Mouse (Mus musculus): ENCODE measurements around the gene Gng2. TPM values are rescaled to one million over a fixed set of nuclear protein-coding genes. Genes with fewer than 3 reads are reported as not detected.

Gng2 gene
- polyA plus RNA-seq, 1 experiment from 2014 or later: 95.7 TPM

DNA sequence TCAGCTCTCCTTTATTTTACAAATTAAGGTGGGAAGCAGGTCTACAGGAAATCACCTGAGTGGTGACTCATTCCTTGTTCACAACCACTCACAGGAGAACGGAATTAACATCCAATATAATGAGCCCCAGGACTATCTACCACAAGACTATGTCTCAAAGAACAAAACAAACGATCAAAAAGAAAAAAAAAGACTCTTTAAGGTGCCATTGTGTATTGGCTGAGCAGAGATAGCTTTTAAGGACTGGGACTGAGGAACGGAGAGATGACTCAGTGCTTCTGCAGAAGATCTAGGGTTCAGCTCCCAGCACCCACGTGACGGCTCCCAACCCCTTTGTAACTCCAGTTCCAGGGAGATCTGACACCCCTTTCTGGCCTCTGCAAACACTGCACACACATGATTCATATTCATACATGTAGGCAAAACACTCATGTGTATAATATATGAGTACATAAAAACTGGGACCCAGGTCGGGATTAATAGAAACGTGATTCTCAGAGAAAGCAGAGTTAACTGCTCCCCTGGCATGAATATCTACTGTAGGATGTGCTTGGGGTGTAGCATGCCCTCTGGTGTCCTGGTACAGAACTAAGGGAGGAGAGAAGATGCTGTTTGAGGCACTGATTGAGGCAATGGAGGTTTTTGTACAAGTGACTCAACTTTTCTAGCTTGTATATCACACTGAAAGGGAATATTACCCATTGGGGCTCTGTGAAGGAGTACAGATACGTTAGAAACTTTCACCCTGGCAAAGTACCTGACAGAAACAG, 115.9 kb downstream of the Gng2 start:
- Histone ChIP-seq H3K36me3 (ENCODE audit: insufficient read depth) (no peaks in the 10 kb centered on the region), H3K9ac (no peak overlapping the region), H3K27ac (ENCODE audit: low read depth) (no peak overlapping the region), H3K4me3 (ENCODE audit: low read depth, low read length) (no peak overlapping the region), H3K9me3 (ENCODE audit: low read depth, low read length) (no peaks in the 10 kb centered on the region), H3K4me2 (no peak overlapping the region), H3K27me3 (ENCODE audit: insufficient read depth, low read length) (no peaks in the 10 kb centered on the region), H3K4me1 (ENCODE audit: insufficient read depth) (no peaks in the 10 kb centered on the region)
- DNase-seq (no peak), ATAC-seq (ENCODE audit: insufficient read depth) (no peak)
- 80% methylated on average over 8 of the region's 8 CpGs for WGBS
- TF ChIP-seq CTCF (IDR thresholded peaks at IDR 0.05; ENCODE audit: low read depth): 0 out of 2 replicates have a peak, but pooled peaks have one; percentile 10

DNA sequence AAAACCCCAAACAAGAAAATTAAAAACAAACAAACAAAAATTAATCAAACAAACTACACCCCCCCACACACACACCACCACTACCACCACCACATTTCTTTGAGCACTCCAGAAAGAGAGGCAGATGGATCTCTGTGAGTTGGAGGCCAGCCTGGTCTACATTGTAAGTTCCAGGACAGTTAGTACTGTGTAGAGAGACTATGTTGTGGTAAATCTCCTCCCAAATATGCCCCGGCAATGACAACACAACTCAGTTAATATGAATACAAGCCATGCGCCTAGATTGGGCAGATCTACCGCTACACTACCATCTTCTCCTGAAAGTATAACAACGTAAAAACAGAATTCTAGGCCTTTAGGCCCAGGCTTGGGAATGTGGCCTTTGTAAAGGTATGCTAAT, 117.1 kb downstream of the Gng2 start:
- Histone ChIP-seq H3K9me3 (ENCODE audit: low read depth, low read length) (no peaks in the 10 kb centered on the region), H3K4me2 (no peak overlapping the region), H3K9ac (no peak overlapping the region), H3K4me3 (ENCODE audit: low read depth, low read length) (no peak overlapping the region), H3K4me1 (ENCODE audit: insufficient read depth) (no peaks in the 10 kb centered on the region), H3K27me3 (ENCODE audit: insufficient read depth, low read length) (no peaks in the 10 kb centered on the region), H3K36me3 (ENCODE audit: insufficient read depth) (no peaks in the 10 kb centered on the region), H3K27ac (ENCODE audit: low read depth) (no peak overlapping the region)
- WGBS: 91% methylated on average over 4 of the region's 4 CpGs
- TF ChIP-seq CTCF (IDR thresholded peaks at IDR 0.05; ENCODE audit: low read depth): no peak
- ATAC-seq (ENCODE audit: insufficient read depth) (no peak), DNase-seq (no peak)

DNA sequence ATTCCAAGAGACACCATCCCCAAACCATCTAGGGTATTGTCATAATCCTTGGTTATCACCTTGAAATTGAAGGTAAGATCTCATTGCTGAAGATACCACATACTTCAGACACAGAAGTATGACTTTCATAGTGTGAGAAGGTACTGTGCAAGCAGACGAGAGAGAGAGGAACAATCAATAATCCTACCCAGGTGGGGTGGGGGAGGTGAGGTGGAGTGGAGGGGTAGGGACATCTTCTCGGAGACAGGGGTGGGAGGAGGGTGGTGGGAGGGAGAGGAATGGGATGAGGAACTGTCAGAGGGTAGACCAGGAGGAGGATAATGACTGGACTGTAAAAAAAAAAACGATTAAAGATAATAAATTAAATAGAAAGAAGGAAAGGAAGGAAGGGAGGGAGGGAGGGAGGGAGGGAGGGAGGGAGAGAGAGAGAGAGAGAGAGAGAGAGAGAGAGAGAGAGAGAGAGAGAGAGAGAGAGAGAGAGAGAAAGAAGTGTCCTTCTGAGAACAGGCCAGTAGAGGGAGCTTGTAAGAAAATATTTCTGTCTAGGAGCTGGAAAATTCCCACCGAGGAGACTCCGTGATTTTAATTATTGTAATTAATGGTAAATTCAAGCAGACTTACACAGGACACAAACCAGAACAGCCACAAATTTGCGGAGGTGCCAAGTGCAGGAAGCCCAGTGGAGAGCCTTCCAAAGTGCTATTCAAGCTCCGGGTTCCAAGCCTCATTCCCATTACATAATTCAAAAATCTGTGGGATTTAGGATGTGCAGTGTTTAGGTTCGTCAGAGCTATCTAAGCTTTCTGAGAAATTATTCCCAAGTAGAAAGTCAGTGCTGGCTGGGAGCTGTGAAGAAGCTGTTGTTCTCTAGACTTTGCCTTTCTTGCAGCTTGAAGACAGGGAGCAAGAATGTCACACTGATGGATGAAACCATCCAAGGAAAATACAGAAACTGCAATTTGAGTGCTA, 118.3 kb downstream of the Gng2 start:
- H3K27me3 ChIP-seq (ENCODE audit: insufficient read depth, low read length): no peaks in the 10 kb centered on the region
- H3K4me3 ChIP-seq (ENCODE audit: low read depth, low read length): no peak overlapping the region
- ATAC-seq (ENCODE audit: insufficient read depth): no peak; the same call in 1 of the 2 replicates
- TF ChIP-seq CTCF (IDR thresholded peaks at IDR 0.05; ENCODE audit: low read depth): peak; percentile 34
- no peak overlapping the region for H3K4me2 ChIP-seq
- no peak overlapping the region for H3K9ac ChIP-seq
- 41% methylated on average over 8 of the region's 8 CpGs for WGBS
- no peaks in the 10 kb centered on the region for H3K4me1 ChIP-seq (ENCODE audit: insufficient read depth)
- no peaks in the 10 kb centered on the region for H3K9me3 ChIP-seq (ENCODE audit: low read depth, low read length)
- no peak overlapping the region for H3K27ac ChIP-seq (ENCODE audit: low read depth)
- peak; percentile 78 for DNase-seq
- H3K36me3 ChIP-seq (ENCODE audit: insufficient read depth): no peaks in the 10 kb centered on the region

DNA sequence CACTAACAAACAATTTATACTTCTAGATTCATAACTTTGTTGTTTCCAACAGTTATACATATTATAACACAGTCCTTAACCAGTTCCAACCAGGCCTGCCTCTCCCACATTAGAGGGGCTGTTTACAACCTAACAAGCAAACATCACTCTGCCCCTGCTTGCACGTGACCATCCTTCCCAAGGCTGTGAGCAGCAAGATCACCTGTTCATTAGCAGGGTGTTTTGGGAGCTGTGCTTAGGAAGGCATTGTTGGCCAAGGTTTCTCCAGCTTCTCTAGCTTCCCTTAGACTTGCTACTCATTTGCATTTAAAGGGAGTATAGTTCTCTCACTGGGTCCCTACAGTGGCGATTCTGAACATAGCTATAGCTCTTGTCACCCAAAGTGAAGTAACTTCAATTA, 119.1 kb downstream of the Gng2 start:
- H3K27me3 ChIP-seq (ENCODE audit: insufficient read depth, low read length): no peaks in the 10 kb centered on the region
- no peak overlapping the region for H3K9ac ChIP-seq
- DNase-seq (no peak), ATAC-seq (ENCODE audit: insufficient read depth) (no peak)
- H3K4me1 ChIP-seq (ENCODE audit: insufficient read depth): no peaks in the 10 kb centered on the region
- TF ChIP-seq CTCF (IDR thresholded peaks at IDR 0.05; ENCODE audit: low read depth): no peak
- H3K36me3 ChIP-seq (ENCODE audit: insufficient read depth): no peaks in the 10 kb centered on the region
- H3K4me3 ChIP-seq (ENCODE audit: low read depth, low read length): no peak overlapping the region
- H3K4me2 ChIP-seq: no peak overlapping the region
- no peak overlapping the region for H3K27ac ChIP-seq (ENCODE audit: low read depth)
- no peaks in the 10 kb centered on the region for H3K9me3 ChIP-seq (ENCODE audit: low read depth, low read length)
- WGBS: 73% methylated on average over 2 of the region's 2 CpGs

DNA sequence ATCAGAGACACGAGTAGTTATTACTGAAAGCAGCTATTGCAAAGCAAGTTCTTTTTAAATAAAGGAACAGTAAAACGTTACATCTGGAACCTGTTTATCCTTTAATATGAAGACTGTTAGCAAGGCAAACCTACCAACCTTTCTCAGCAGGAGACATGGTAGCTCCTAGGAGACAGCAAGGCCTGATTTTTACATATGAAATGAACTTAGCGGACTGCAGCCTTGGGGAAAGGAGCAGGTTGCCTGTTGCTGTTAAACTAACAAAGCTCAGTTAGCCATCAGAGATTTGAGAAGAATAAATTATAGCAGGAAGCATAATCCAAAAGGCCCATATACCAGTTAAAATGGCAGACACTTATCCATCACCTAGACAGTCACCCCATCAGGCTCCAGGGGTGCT, 124.0 kb downstream of the Gng2 start:
- H3K4me3 ChIP-seq (ENCODE audit: low read depth, low read length): no peak overlapping the region
- no peaks in the 10 kb centered on the region for H3K27me3 ChIP-seq (ENCODE audit: insufficient read depth, low read length)
- no peak overlapping the region for H3K4me2 ChIP-seq
- DNase-seq (no peak), ATAC-seq (ENCODE audit: insufficient read depth) (no peak)
- H3K9ac ChIP-seq: no peak overlapping the region
- H3K27ac ChIP-seq (ENCODE audit: low read depth): no peak overlapping the region
- no peaks in the 10 kb centered on the region for H3K9me3 ChIP-seq (ENCODE audit: low read depth, low read length)
- TF ChIP-seq CTCF (IDR thresholded peaks at IDR 0.05; ENCODE audit: low read depth): no peak
- WGBS: 55% methylated on average over 3 of the region's 3 CpGs
- no peaks in the 10 kb centered on the region for H3K36me3 ChIP-seq (ENCODE audit: insufficient read depth)
- H3K4me1 ChIP-seq (ENCODE audit: insufficient read depth): no peaks in the 10 kb centered on the region

DNA sequence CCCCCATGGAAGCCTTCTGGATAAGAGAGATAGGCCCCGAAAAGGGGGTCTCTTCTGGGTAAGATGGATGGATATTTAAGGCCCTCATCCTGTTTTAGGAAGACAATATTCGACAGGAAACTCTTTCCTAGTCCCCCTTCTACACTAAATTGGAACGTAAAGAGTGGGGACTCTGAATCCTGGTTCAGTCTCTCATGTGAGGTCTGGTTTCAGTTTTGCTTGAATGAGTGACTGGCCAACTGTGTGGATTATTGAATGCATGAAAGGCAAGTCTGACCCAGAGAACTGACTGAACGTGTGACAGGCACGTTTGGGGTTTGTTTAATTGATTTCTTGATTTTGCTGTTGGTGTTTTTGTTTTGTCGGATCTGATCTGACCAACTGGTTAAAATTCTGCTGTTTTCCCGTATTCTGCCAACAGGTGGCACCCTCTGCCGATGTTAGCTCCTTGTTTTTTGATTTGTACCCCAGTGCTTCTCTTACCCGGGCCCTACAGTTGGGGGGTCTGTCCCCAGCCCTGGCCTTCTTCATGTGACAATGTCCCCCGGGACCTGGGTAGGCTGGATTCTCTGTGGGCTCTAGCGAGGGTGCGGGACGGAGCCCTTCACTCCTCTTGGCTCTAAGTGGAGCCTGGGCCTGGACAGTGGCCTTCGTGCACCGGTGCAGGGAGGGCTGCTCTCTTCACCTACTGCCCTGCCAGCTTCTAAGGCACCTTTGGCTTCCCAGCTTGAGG, 137.7 kb downstream of the Gng2 start:
- WGBS: 23% methylated on average over 15 of the region's 15 CpGs
- DNase-seq (peak; percentile 88), ATAC-seq (ENCODE audit: insufficient read depth) (peak; percentile 58; the same call in 1 of the 2 replicates)
- Histone ChIP-seq H3K4me2 (peak overlapping the region; percentile 49), H3K4me3 (ENCODE audit: low read depth, low read length) (peak overlapping the region; percentile 20; the same call in 1 of the 2 replicates), H3K27me3 (ENCODE audit: insufficient read depth, low read length) (no peaks in the 10 kb centered on the region), H3K27ac (ENCODE audit: low read depth) (no peak overlapping the region), H3K9me3 (ENCODE audit: low read depth, low read length) (no peaks in the 10 kb centered on the region), H3K4me1 (ENCODE audit: insufficient read depth) (no peaks in the 10 kb centered on the region), H3K9ac (peak overlapping the region; percentile 33; the same call in 1 of the 2 replicates), H3K36me3 (ENCODE audit: insufficient read depth) (no peaks in the 10 kb centered on the region)
- peak; percentile 79 for TF ChIP-seq CTCF (IDR thresholded peaks at IDR 0.05; ENCODE audit: low read depth)

All from lung, embryonic 14.5 days (tissue).